17 mouse cellular contexts compared by ENCODE assay signal in the genomic region with DNA sequence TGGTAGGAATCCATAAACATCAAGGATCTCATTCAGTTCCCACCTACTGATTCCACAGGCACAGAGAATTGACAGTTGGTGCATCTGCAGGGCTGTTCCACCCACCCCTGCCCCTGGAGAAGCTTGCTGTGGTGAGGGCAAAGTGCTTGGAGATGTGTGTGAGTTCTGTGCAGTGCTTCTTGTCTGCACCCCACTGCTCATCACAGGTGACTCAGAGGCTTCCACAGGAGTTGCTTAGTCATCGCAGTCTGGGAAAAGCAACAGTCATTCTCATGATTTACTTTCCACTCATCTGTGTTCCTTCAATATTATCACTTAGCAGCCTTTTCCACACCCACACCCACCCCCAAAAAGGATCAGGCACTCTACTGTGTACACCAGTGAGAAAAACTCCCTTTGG.
DNase-seq lines count a peak whose midpoint lies in the region; ATAC-seq and TF ChIP-seq lines count a peak whose summit lies in the region.
"Had no signal": no experiment of that assay in that cellular context is flagged by ENCODE, and none has a peak within 500 bp of the region (broad histone marks: within the 10 kb centered on the region; RNA-seq: fewer than 3 reads in every experiment).

No protein-coding gene starts in this region.

- WGBS in stomach, postnatal 0 days, result 78% methylated on average over 1 of the region's 1 CpGs

- H3K4me3 ChIP-seq in stomach, postnatal 0 days (ENCODE audit: low read depth, low read length), result no peak overlapping the region
- H3K4me3 ChIP-seq: kidney, embryonic 15.5 days; limb, embryonic 10.5 days; liver, embryonic 12.5 days; lung, embryonic 15.5 days; midbrain, embryonic 15.5 days; stomach, embryonic 15.5 days had no signal

- H3K9me3 ChIP-seq in stomach, postnatal 0 days (ENCODE audit: control insufficient read depth, low read length), result no peaks in the 10 kb centered on the region
- H3K9me3 ChIP-seq: kidney, embryonic 15.5 days; limb, embryonic 10.5 days; liver, embryonic 12.5 days; lung, embryonic 15.5 days; midbrain, embryonic 15.5 days; stomach, embryonic 15.5 days had no signal

- H3K27me3 ChIP-seq in stomach, postnatal 0 days (ENCODE audit: control insufficient read depth, insufficient read depth, low read length), result no peaks in the 10 kb centered on the region
- H3K27me3 ChIP-seq: kidney, embryonic 15.5 days; liver, embryonic 12.5 days; lung, embryonic 15.5 days; midbrain, embryonic 15.5 days; stomach, embryonic 15.5 days had no signal

- ATAC-seq in stomach, postnatal 0 days (ENCODE audit: low FRiP score, low TSS enrichment), result 0 out of 2 replicates have a peak, but pooled peaks have one; percentile 15
- ATAC-seq: liver, embryonic 12.5 days; midbrain, embryonic 15.5 days had no signal

- intact Hi-C loops in left cerebral cortex, postnatal 10 days (cut with DNase I), result no loop called here

- no peak for TF ChIP-seq CTCF in stomach, postnatal 0 days (IDR thresholded peaks at IDR 0.05; ENCODE audit: low read depth)

- no peaks in the 10 kb centered on the region for H3K36me3 ChIP-seq in stomach, postnatal 0 days (ENCODE audit: control insufficient read depth, insufficient read depth, low read length)
- H3K36me3 ChIP-seq: kidney, embryonic 15.5 days; limb, embryonic 10.5 days; liver, embryonic 12.5 days; lung, embryonic 15.5 days; midbrain, embryonic 15.5 days; stomach, embryonic 15.5 days had no signal

- peak; percentile 22 for DNase-seq in adrenal gland, postnatal 14 days
- DNase-seq in adrenal gland, adult 18-20 months (ENCODE audit: low spot score in 2 of 2), result no peak
- peak; percentile 40 to 53 for DNase-seq in left cerebral cortex, adult 18-20 months (ENCODE audit: low spot score in 2 of 2)
- no peak for DNase-seq in left cerebral cortex, postnatal 10 days (ENCODE audit: extremely low spot score in 1 of 2, low spot score in 2 of 2)
- peak; percentile 40 to 62 for DNase-seq in frontal cortex, postnatal 36 days (ENCODE audit: low spot score in 2 of 2)
- no peak for DNase-seq in stomach, postnatal 0 days (ENCODE audit: low spot score)
- no peak for DNase-seq in thymus, postnatal 36 days
- no peak for DNase-seq in urinary bladder, postnatal 14 days (ENCODE audit: low spot score)
- DNase-seq: B cell, adult 2 months; cerebellum, adult 11-12 months; thymus, postnatal 25 days had no signal

- TF ChIP-seq EP300 in stomach, postnatal 0 days (optimal IDR thresholded peaks at IDR 0.05), result no peak

- H3K4me2 ChIP-seq in stomach, postnatal 0 days (replicated peaks; ENCODE audit: low read depth), result no peak overlapping the region
- H3K4me2 ChIP-seq: kidney, embryonic 15.5 days; liver, embryonic 12.5 days; lung, embryonic 15.5 days; midbrain, embryonic 15.5 days; stomach, embryonic 15.5 days had no signal

- H3K4me1 ChIP-seq in stomach, postnatal 0 days (replicated peaks; ENCODE audit: control insufficient read depth, insufficient read depth), result no peaks in the 10 kb centered on the region
- H3K4me1 ChIP-seq: kidney, embryonic 15.5 days; limb, embryonic 10.5 days; liver, embryonic 12.5 days; lung, embryonic 15.5 days; midbrain, embryonic 15.5 days; stomach, embryonic 15.5 days had no signal

- no peak overlapping the region for H3K27ac ChIP-seq in stomach, postnatal 0 days (replicated peaks)
- H3K27ac ChIP-seq: kidney, embryonic 15.5 days; limb, embryonic 10.5 days; liver, embryonic 12.5 days; lung, embryonic 15.5 days; midbrain, embryonic 15.5 days; stomach, embryonic 15.5 days had no signal

- H3K9ac ChIP-seq in stomach, postnatal 0 days (ENCODE audit: low read length), result no peak overlapping the region
- H3K9ac ChIP-seq: kidney, embryonic 15.5 days; liver, embryonic 12.5 days; lung, embryonic 15.5 days; midbrain, embryonic 15.5 days; stomach, embryonic 15.5 days had no signal

Comparison
In these comparisons a context has a peak if more than half of its experiments do, and no peak if none do; other contexts are left out.
1. DNase-seq: peak in adrenal gland, postnatal 14 days (single experiment), left cerebral cortex, adult 18-20 months (2 of 2) and frontal cortex, postnatal 36 days (2 of 2); none in adrenal gland, adult 18-20 months (0 of 2), left cerebral cortex, postnatal 10 days (0 of 2), stomach, postnatal 0 days (single experiment), thymus, postnatal 36 days (0 of 2) and urinary bladder, postnatal 14 days (single experiment).